In genomic region chr11:121134600-121134999, GRCm38 (mm10) we compare ENCODE assay signal across 29 mouse cellular contexts. TPM values are rescaled to one million over a fixed set of nuclear protein-coding genes. Genes with fewer than 3 reads are reported as not detected.
"Had no signal": no experiment of that assay in that cellular context is flagged by ENCODE, and none has a peak within 500 bp of the region (broad histone marks: within the 10 kb centered on the region; RNA-seq: fewer than 3 reads in every experiment).

No protein-coding gene starts in this region.

- H3K4me2 ChIP-seq: heart, embryonic 12.5 days; hindbrain, embryonic 12.5 days; hindbrain, embryonic 14.5 days; intestine, embryonic 15.5 days; limb, embryonic 12.5 days; liver, embryonic 11.5 days had no signal

- H3K4me1 ChIP-seq: hindbrain, embryonic 10.5 days; hindbrain, embryonic 12.5 days; intestine, embryonic 15.5 days; limb, embryonic 10.5 days; limb, embryonic 12.5 days had no signal

- H3K9ac ChIP-seq: heart, embryonic 12.5 days; hindbrain, embryonic 12.5 days; hindbrain, embryonic 14.5 days; intestine, embryonic 15.5 days; limb, embryonic 12.5 days had no signal

- H3K36me3 ChIP-seq: heart, embryonic 10.5 days; heart, embryonic 12.5 days; hindbrain, embryonic 10.5 days; hindbrain, embryonic 12.5 days; intestine, embryonic 15.5 days; limb, embryonic 10.5 days; limb, embryonic 12.5 days had no signal

- H3K4me3 ChIP-seq: gastrocnemius, adult 2 months; heart, embryonic 10.5 days; heart, embryonic 12.5 days; hindbrain, embryonic 10.5 days; hindbrain, embryonic 12.5 days; intestine, embryonic 15.5 days; layer of hippocampus, adult 2 months; left cerebral cortex, adult 2 months; limb, embryonic 10.5 days; limb, embryonic 12.5 days had no signal

- H3K9me3 ChIP-seq: heart, embryonic 10.5 days; heart, embryonic 12.5 days; hindbrain, embryonic 10.5 days; hindbrain, embryonic 12.5 days; intestine, embryonic 15.5 days; limb, embryonic 10.5 days; limb, embryonic 12.5 days had no signal

- ATAC-seq: hindbrain, embryonic 16.5 days; inflammation-experienced regulatory T-cells, adult 6 months; intestine, embryonic 15.5 days; intestine, postnatal 0 days had no signal

- H3K27ac ChIP-seq: gastrocnemius, adult 2 months; heart, embryonic 10.5 days; hindbrain, embryonic 10.5 days; hindbrain, embryonic 12.5 days; hindbrain, embryonic 14.5 days; intestine, embryonic 15.5 days; layer of hippocampus, adult 2 months; left cerebral cortex, adult 2 months; limb, embryonic 10.5 days; limb, embryonic 12.5 days had no signal

- H3K27me3 ChIP-seq: hindbrain, embryonic 12.5 days; intestine, embryonic 15.5 days; limb, embryonic 12.5 days had no signal

- DNase-seq: gastrocnemius, adult 2 months; gastrocnemius, postnatal 10 days; gastrocnemius, postnatal 25 days; heart, adult 18-20 months; heart, postnatal 10 days; heart, postnatal 4 days; kidney, adult 18-20 months; kidney, adult 9 months; kidney, postnatal 14 days; kidney, postnatal 4 days; liver had no signal

RNA-seq across cellular contexts. Expression of gene Tex19.1, which starts 11.3 kb away (rescaled TPM):
- polyA plus RNA-seq: heart, embryonic 14.5 days; heart, embryonic 16.5 days; hindbrain, embryonic 10.5 days; hindbrain, embryonic 12.5 days; hindbrain, embryonic 14.5 days; hindbrain, embryonic 16.5 days; inflammation-experienced regulatory T-cells, adult 6 months; intestine, embryonic 15.5 days; intestine, postnatal 0 days; limb, embryonic 10.5 days; limb, embryonic 12.5 days had no signal

RNA-seq across cellular contexts. Expression of gene Tex19.2, which starts 16.1 kb away (rescaled TPM):
- polyA plus RNA-seq: frontal cortex, adult 2 months; heart, embryonic 10.5 days; heart, embryonic 12.5 days; heart, embryonic 14.5 days; heart, embryonic 16.5 days; hindbrain, embryonic 10.5 days; hindbrain, embryonic 12.5 days; hindbrain, embryonic 14.5 days; hindbrain, embryonic 16.5 days; inflammation-experienced regulatory T-cells, adult 6 months; intestine, embryonic 15.5 days; kidney, embryonic 16.5 days; limb, embryonic 10.5 days; limb, embryonic 12.5 days; liver, embryonic 11.5 days had no signal

RNA-seq across cellular contexts. Expression of gene Uts2r, which starts 25.5 kb away (rescaled TPM):
- polyA plus RNA-seq: heart, embryonic 12.5 days; inflammation-experienced regulatory T-cells, adult 6 months; intestine, embryonic 15.5 days; intestine, postnatal 0 days; liver, embryonic 11.5 days had no signal

RNA-seq across cellular contexts. Expression of gene Sectm1a, which starts 53.6 kb away (rescaled TPM):
- polyA plus RNA-seq: frontal cortex, adult 2 months; heart, embryonic 10.5 days; heart, embryonic 12.5 days; heart, embryonic 14.5 days; hindbrain, embryonic 10.5 days; hindbrain, embryonic 12.5 days; hindbrain, embryonic 14.5 days; hindbrain, embryonic 16.5 days; inflammation-experienced regulatory T-cells, adult 6 months; limb, embryonic 10.5 days; limb, embryonic 12.5 days had no signal
